Mouse (Mus musculus) neural tube, embryonic 14.5 days (tissue): Measurements from ENCODE around the gene Tex44. TPM values are rescaled to one million over a fixed set of nuclear protein-coding genes. Genes with fewer than 3 reads are reported as not detected.

Source experiments
- ATAC-seq: fragments of 200-750 bp; cut with Nextera tagmentation; 2 replicates; pipeline ENCODE4 v1.8.0; 2017; ENCODE audit warnings: low read depth, mild to moderate bottlenecking, moderate TSS enrichment, moderate library complexity
- H3K27ac ChIP-seq: fragments of 300-500 bp; sonication (generic); 2 replicates; pipeline ENCODE4 v1.5.1; 2014; ENCODE audit warnings: low read depth, mild to moderate bottlenecking, control low read depth, low read length, moderate library complexity, mixed read lengths
- H3K27me3 ChIP-seq: fragments of 300-500 bp; sonication (generic); 2 replicates; pipeline ENCODE4 v1.6.1; 2014; ENCODE audit warnings: low read length; ENCODE audit not compliant: control insufficient read depth, insufficient read depth
- H3K36me3 ChIP-seq: fragments of 300-500 bp; sonication (generic); 2 replicates; pipeline ENCODE4 v1.6.1; 2014; ENCODE audit warnings: low read length, mixed read lengths; ENCODE audit not compliant: control insufficient read depth, insufficient read depth
- H3K4me1 ChIP-seq: fragments of 300-500 bp; sonication (generic); 2 replicates; pipeline ENCODE4 v1.6.1; 2014; ENCODE audit warnings: low read length; ENCODE audit not compliant: control insufficient read depth, insufficient read depth
- H3K4me2 ChIP-seq: fragments of 300-500 bp; sonication (generic); 2 replicates; pipeline ENCODE4 v1.6.1; 2014; ENCODE audit warnings: mild to moderate bottlenecking, low read depth, low read length, control low read depth
- H3K4me3 ChIP-seq: fragments of 300-500 bp; sonication (generic); 2 replicates; pipeline ENCODE4 v1.5.1; 2014; ENCODE audit warnings: low read depth, low read length, control low read depth, mixed read lengths
- H3K9ac ChIP-seq: fragments of 300-500 bp; sonication (generic); replicated peaks from 2 replicates; pipeline ENCODE4 v1.6.1; 2014; ENCODE audit warnings: low read depth, mild to moderate bottlenecking, control low read depth, low read length, mixed read lengths
- H3K9me3 ChIP-seq: fragments of 300-500 bp; sonication (generic); 2 replicates; pipeline ENCODE4 v1.6.1; 2016; ENCODE audit warnings: low read length; ENCODE audit not compliant: control insufficient read depth
- WGBS: fragments of 180-500 bp; shearing (Covaris S2); extraction: QIAGEN DNeasy Blood & Tissue Kit; methylation state at CpG from one replicate; pipeline ENCODE4 v1.1.7; 2014; 5-methylcytosine and 5-hydroxymethylcytosine counted together
- polyA plus RNA-seq: library from polyadenylated mRNA; unstranded; fragments of >200 nt; fragmentation: Nextera tagmentation; extraction: Ambion mirVana; gene quantifications from 2 replicates; pipeline ENCODE4 v1.2.1, GENCODE M21; 2014

Gene Tex44
- polyA plus RNA-seq, 1 experiment from 2014 or later = not detected

DNA sequence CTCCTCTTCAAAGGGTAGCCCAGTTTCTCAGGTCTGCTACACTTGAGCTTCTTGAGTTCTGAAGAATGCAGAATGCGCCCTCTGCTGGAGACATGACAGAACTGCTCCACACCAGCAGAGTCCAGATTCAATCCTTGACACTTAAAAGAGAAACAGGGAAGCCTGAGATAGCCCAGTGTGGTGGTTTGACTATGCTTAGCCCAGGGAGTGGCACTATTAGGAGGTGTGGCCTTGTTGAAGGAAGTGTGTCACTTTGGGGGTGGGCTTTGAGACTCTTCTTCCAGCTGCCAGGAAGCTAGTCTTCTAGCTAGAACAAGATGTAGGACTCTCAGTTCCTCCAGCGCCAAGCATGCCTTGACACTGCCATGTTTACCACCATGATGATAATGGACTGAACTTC lies 3.9 kb downstream of the Tex44 start:
- no peaks in the 10 kb centered on the region for H3K9me3 ChIP-seq
- H3K4me3 ChIP-seq = no peak overlapping the region
- no peak overlapping the region for H3K9ac ChIP-seq
- H3K27me3 ChIP-seq = no peaks in the 10 kb centered on the region
- 51% methylated on average over 2 of the region's 2 CpGs for WGBS
- no peak for ATAC-seq
- H3K36me3 ChIP-seq = no peaks in the 10 kb centered on the region
- no peak overlapping the region for H3K27ac ChIP-seq
- H3K4me1 ChIP-seq = peaks cover 12% of the 10 kb centered on the region; the same call in 1 of the 2 replicates
- H3K4me2 ChIP-seq = no peak overlapping the region

DNA sequence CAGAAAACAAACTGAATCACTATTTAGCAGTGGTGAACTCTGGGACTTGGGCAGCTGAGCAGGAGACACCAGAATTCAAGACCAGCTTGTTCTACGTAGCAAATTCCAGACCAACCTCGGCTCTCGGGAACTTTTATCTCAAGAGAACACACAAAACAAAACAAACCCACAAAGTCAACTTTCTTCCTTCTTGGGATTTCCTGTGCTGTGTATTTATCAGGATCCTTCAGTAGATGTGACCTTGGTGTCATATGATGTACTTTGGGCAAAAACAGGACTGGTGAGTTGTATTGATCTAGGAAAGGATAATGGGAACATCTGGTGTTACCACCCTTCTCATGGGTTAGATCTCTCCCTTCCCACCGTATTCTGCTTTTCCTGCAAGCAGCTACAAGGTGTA lies 6.6 kb downstream of the Tex44 start:
- Histone ChIP-seq H3K9me3 (no peaks in the 10 kb centered on the region), H3K36me3 (no peaks in the 10 kb centered on the region), H3K4me2 (no peak overlapping the region), H3K4me1 (peaks cover 16% of the 10 kb centered on the region; the same call in 1 of the 2 replicates), H3K9ac (no peak overlapping the region), H3K4me3 (no peak overlapping the region), H3K27me3 (no peaks in the 10 kb centered on the region), H3K27ac (no peak overlapping the region)
- 79% methylated on average over 4 of the region's 4 CpGs for WGBS
- no peak for ATAC-seq

DNA sequence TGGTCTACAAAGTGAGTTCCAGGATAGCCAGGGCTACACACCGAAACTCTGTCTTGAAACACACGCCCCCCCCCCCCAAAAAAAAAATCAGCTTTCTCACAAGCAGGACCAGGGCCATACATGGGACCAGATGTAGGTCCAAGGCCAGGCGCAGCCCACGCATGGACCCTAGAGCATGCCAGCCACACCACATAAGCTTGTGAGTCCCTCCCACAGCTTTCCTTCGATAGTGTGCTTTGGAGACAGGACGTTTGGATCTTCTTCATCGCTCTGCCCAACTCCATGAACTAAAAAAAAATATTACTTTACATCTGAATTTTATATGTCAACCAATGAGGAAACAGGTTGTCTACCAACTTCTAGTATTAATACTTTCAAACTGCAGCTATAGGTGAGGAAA lies 7.2 kb downstream of the Tex44 start:
- ATAC-seq = no peak
- Histone ChIP-seq H3K4me3 (no peak overlapping the region), H3K9ac (no peak overlapping the region), H3K4me2 (no peak overlapping the region; the same call in 1 of the 2 replicates), H3K36me3 (no peaks in the 10 kb centered on the region), H3K9me3 (no peaks in the 10 kb centered on the region), H3K4me1 (peaks cover 16% of the 10 kb centered on the region; the same call in 1 of the 2 replicates), H3K27me3 (no peaks in the 10 kb centered on the region), H3K27ac (peak overlapping the region; percentile 96)
- WGBS = 80% methylated on average over 7 of the region's 7 CpGs

DNA sequence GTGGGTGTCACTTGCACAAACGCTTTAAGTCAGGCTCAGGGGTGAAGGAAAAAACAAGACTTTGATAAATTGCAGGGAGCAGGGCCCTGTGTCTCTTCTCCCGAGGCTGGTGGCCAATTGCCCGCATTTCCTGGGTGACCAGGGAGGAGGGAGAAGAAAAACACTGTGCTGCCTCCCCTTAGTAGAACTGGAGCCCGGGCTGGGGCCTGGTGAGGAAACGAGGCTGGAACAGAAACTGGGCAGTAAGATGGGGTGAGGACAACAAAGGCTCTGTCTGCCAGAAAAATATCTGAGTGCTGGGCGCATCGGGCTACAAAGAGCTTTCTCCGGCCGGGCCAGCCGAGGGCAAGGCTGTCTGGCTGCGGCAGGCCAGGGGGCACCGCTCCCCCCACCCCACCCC lies 7.9 kb downstream of the Tex44 start:
- Histone ChIP-seq H3K27ac (peak overlapping the region; percentile 96), H3K9ac (peak overlapping the region; percentile 67), H3K9me3 (no peaks in the 10 kb centered on the region), H3K36me3 (no peaks in the 10 kb centered on the region), H3K4me3 (peak overlapping the region; percentile 35), H3K4me2 (peak overlapping the region; percentile 67), H3K27me3 (no peaks in the 10 kb centered on the region), H3K4me1 (peaks cover 16% of the 10 kb centered on the region; the same call in 1 of the 2 replicates)
- ATAC-seq = peak; percentile 58
- WGBS = 0% methylated on average over 11 of the region's 12 CpGs

DNA sequence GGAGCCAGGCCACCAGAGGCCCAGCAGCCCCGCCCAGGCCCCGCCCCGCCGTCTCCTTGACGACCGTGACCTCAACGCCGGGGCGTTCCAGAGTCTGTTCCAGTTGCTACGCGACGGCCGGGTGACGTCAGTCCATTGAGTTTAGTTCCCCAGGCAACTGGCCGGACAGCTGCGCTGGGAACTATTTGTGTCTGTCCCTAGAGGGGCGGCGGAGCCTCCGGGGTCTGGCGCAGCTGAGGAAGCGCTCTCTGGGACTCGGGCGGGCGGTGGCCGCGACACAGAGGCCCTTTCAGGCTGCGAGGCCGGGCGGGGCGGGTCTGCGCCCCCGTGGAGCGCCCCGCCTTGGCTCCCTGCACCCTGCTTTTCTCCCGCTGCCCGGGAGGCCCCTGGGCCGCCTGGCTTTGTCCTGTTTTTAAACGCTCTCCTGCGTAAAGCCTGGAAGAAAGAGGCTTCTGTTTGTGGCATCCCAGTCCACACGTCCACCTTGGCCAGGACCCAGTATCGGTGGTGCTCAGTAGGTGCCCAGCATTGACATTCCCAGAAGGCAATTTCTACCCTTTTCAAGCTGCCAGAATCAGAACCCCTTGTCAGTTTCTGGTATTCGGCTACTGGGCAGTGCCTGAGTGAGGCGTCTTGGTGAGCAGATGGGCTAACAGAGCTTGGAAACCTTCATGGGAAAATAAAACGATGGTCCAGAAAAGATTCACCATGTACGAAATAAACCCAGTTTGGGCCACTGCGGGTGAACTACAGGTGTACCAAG lies 8.5 kb downstream of the Tex44 start:
- Histone ChIP-seq H3K27me3 (no peaks in the 10 kb centered on the region), H3K36me3 (no peaks in the 10 kb centered on the region), H3K9ac (peak overlapping the region; percentile 67), H3K27ac (peak overlapping the region; percentile 96), H3K4me2 (peak overlapping the region; percentile 67), H3K9me3 (no peaks in the 10 kb centered on the region), H3K4me1 (peaks cover 19% of the 10 kb centered on the region), H3K4me3 (peak overlapping the region; percentile 35)
- peak; percentile 88 for ATAC-seq
- WGBS = 3% methylated on average over 45 of the region's 46 CpGs

DNA sequence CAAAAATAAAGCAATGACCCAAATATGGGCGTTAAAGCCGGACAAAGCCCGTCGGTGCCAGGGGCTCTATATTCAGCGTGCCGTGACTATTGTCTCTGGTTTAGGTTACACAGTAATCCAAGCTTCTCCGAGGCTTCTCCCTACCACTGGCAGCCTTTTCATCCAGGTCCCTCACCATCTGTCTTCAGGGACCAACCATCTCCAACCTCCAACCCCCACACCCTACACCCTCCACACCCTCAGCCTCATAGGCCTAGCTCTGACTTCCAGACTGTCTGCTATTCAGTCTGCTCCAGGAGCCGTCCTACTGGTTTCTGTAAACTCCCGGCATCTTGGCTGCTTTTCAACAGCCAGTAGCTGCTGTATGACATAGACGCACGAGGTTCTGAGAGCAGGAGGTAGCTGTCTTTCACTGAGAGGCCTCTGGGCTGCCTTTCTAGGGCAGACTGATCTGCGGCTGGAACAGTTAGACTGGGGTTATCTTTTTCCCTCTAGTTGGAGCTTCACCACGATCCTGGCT lies 9.2 kb downstream of the Tex44 start:
- H3K36me3 ChIP-seq = no peaks in the 10 kb centered on the region
- 8% methylated on average over 13 of the region's 13 CpGs for WGBS
- peak overlapping the region; percentile 96 for H3K27ac ChIP-seq
- peak overlapping the region; percentile 67; the same call in 1 of the 2 replicates for H3K9ac ChIP-seq
- H3K4me1 ChIP-seq = peaks cover 27% of the 10 kb centered on the region
- no peaks in the 10 kb centered on the region for H3K27me3 ChIP-seq
- H3K4me2 ChIP-seq = peak overlapping the region; percentile 67; the same call in 1 of the 2 replicates
- peak overlapping the region; percentile 35; the same call in 1 of the 2 replicates for H3K4me3 ChIP-seq
- H3K9me3 ChIP-seq = no peaks in the 10 kb centered on the region
- peak; percentile 16; the same call in 1 of the 2 replicates for ATAC-seq

DNA sequence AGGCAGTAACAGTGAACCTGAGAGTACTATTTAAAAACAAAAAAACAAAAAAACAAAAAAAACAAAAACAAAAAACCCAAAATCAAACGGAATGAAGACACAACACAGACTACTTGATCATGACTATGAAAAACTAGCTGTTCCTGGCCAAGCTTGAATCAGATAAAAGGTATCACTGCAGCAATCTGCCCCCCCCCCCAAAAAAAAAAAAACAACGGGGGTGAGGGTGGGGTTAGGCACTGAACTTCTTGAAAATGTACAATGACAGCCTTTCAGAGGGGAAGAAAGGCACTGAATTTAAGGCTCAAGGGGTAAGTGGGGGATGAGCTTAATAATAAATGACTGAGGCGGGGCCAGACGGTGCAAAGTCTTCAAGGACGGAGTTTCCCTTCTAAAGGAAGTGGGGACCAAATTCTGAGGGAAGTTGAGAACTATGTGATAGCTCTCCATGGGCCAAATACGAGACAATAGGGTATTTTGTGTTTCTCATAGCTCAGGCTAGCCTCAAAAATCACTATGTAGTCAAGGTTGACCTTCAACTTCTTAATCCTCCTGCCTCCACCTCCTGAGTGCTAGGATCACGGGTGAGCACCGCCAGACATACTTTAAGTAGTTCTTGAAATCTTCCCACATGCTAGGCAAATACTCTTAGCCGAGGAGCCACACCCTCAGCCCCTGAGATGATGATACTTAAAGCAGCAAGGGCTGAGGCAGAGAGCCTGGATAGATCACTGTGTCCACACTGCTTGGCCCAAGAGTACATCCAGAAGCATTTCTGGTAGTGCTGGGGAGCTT lies 11.3 kb downstream of the Tex44 start:
- no peak overlapping the region for H3K9ac ChIP-seq
- 63% methylated on average over 9 of the region's 9 CpGs for WGBS
- H3K4me1 ChIP-seq = peaks cover 35% of the 10 kb centered on the region

DNA sequence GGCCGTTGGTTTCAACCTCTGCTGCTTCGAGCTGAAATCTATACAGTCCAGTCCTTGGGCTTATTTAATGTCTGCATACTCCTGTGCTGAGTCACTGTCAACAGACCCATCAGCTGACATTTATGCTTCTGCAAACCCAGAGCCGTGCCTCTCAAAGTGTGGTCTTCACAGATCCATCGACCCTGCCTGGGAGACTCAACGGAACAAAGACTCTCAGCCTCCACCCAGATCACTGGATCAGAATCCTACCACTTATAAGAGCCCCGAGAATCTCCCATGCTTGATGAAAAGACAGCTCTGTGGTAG lies 11.8 kb downstream of the Tex44 start:
- Histone ChIP-seq H3K4me2 (no peak overlapping the region), H3K36me3 (no peaks in the 10 kb centered on the region), H3K27me3 (no peaks in the 10 kb centered on the region), H3K9ac (no peak overlapping the region), H3K9me3 (no peaks in the 10 kb centered on the region), H3K4me1 (peaks cover 40% of the 10 kb centered on the region), H3K4me3 (no peak overlapping the region), H3K27ac (no peak overlapping the region)
- 76% methylated on average over 6 of the region's 6 CpGs for WGBS
- no peak for ATAC-seq

More for the DNA sequence above, 11.3 kb downstream of the Tex44 start:
- H3K36me3 ChIP-seq = no peaks in the 10 kb centered on the region
- no peaks in the 10 kb centered on the region for H3K27me3 ChIP-seq
- H3K4me2 ChIP-seq = no peak overlapping the region
- ATAC-seq = no peak
- H3K27ac ChIP-seq = no peak overlapping the region
- H3K4me3 ChIP-seq = no peak overlapping the region
- no peaks in the 10 kb centered on the region for H3K9me3 ChIP-seq

DNA sequence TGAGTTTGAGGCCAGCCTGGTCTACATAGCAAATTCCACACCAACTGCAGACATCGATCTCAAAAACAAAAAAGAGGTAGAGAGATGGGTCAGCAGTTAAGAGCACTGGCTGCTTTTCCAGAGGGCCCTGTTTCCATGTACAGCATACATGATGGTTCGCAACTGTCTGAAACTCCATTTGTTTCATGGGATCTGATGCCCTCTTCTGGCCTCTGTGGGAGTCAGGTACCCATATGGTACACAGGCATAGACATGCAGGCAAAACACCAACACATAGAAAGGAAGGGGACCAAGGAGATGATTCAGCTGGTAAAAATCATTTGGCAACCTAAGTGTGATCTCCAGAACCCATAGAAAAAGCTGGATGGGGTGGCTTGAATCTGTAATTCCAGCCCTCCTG lies 12.4 kb downstream of the Tex44 start:
- H3K4me3 ChIP-seq = no peak overlapping the region
- no peak overlapping the region for H3K4me2 ChIP-seq
- no peaks in the 10 kb centered on the region for H3K36me3 ChIP-seq
- ATAC-seq = no peak
- WGBS = 78% methylated on average over 2 of the region's 2 CpGs
- no peaks in the 10 kb centered on the region for H3K27me3 ChIP-seq
- peaks cover 43% of the 10 kb centered on the region for H3K4me1 ChIP-seq
- H3K27ac ChIP-seq = no peak overlapping the region
- H3K9me3 ChIP-seq = no peaks in the 10 kb centered on the region
- no peak overlapping the region for H3K9ac ChIP-seq
